Mouse (Mus musculus): ENCODE measurements at regions not wholly inside any gene's neighbourhood (a gene's known extent, or its start where the extent isn't known, plus 50 kb on each side); places are given as distances from the start of the nearest gene placed in this dataset.

- Histone ChIP-seq H3ac (ENCODE audit: control insufficient read depth, insufficient read length) (no peak overlapping the region), H3K36me3 (ENCODE audit: control insufficient read depth, insufficient read depth) (no peaks in the 10 kb centered on the region), H3K79me2 (ENCODE audit: control insufficient read depth, insufficient read depth) (no peaks in the 10 kb centered on the region), H3K27me3 (ENCODE audit: control insufficient read depth, insufficient read depth, insufficient read length) (no peaks in the 10 kb centered on the region), H3K4me2 (ENCODE audit: low read depth) (no peak overlapping the region), H3K4me3 (no peak overlapping the region)
- TF ChIP-seq MYOG (IDR thresholded peaks at IDR 0.05; ENCODE audit: control insufficient read depth in 1 of 3, insufficient read depth in 1 of 3, insufficient read length in 2 of 3, low read depth in 2 of 3) (no peak), MYOD1 (IDR thresholded peaks at IDR 0.05; ENCODE audit: control insufficient read depth in 1 of 3, insufficient read length in 2 of 3, low read depth in 2 of 3) (no peak)
Measured at GRCm38 (mm10) chr13:16453234-16453633, 441.6 kb downstream of the Inhba start.

DNA sequence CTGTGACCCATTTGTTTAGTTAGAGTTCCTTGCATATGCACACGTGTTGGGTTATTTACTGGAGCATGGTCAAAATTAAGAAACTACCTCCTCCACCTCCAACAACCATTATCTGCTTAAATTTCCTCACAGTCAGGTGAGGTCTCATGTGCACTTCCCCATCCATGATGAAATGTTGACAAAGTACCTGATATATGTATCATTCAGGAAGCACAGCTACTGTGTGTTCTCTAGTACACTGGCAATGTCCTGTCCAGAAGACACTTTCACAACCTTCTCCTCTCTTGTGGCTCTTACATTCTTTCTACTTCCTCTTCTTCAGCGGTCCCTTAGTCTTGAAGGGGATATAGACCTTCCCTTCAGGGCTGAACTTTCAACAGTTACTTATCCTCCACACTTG is 448.1 kb downstream of the Inhba start:
- H3K27me3 ChIP-seq (ENCODE audit: control insufficient read depth, insufficient read depth, insufficient read length): no peaks in the 10 kb centered on the region
- TF ChIP-seq TCF3 (IDR thresholded peaks at IDR 0.05; ENCODE audit: insufficient read length, low read depth): no peak
- no peak for TF ChIP-seq TCF12 (IDR thresholded peaks at IDR 0.05; ENCODE audit: insufficient read depth, poor library complexity, severe bottlenecking)
- no peak for TF ChIP-seq SRF (IDR thresholded peaks at IDR 0.05; ENCODE audit: control insufficient read depth, insufficient read length, low read depth)
- TF ChIP-seq MYOG (IDR thresholded peaks at IDR 0.05; ENCODE audit: control insufficient read depth in 1 of 3, insufficient read depth in 1 of 3, insufficient read length in 2 of 3, low read depth in 2 of 3): no peak
- TF ChIP-seq USF1 (IDR thresholded peaks at IDR 0.05; ENCODE audit: low read depth): no peak
- TF ChIP-seq POLR2A (IDR thresholded peaks at IDR 0.05; ENCODE audit: insufficient read length, low read depth): no peak
- TF ChIP-seq E2F4 (IDR thresholded peaks at IDR 0.05; ENCODE audit: insufficient read depth): no peak
- no peak for TF ChIP-seq CEBPB (IDR thresholded peaks at IDR 0.05; ENCODE audit: insufficient read depth, poor library complexity, severe bottlenecking)
- TF ChIP-seq REST (IDR thresholded peaks at IDR 0.05; ENCODE audit: insufficient read depth, insufficient read length): no peak
- no peak for TF ChIP-seq MYOD1 (IDR thresholded peaks at IDR 0.05; ENCODE audit: control insufficient read depth in 1 of 3, insufficient read length in 2 of 3, low read depth in 2 of 3)
- no peaks in the 10 kb centered on the region for H3K36me3 ChIP-seq (ENCODE audit: control insufficient read depth, insufficient read depth)
- H3K79me2 ChIP-seq (ENCODE audit: control insufficient read depth, insufficient read depth): no peaks in the 10 kb centered on the region
- no peak overlapping the region for H3K4me2 ChIP-seq (ENCODE audit: low read depth)
- no peak overlapping the region for H3K4me3 ChIP-seq
- H3ac ChIP-seq (ENCODE audit: control insufficient read depth, insufficient read length): no peak overlapping the region

DNA sequence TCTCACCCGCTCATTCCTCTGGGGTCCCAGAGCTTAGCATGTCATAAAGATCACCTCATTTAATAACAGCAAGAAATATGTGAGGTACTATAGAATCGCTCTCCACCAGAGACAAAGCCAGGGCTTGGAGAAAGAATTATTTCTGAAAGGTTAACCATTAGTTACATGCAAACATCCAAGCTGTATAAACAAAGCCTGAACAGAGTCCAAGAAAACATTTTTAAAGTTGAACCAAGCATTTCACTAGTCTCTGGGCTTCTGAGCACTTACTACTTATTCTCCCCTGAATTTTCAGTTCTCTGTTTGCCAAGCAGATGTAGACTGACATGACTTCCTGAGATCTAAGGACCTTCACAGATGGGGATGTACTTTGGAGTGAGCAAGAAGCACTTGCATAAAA is 450.0 kb downstream of the Inhba start:
- no peaks in the 10 kb centered on the region for H3K36me3 ChIP-seq (ENCODE audit: control insufficient read depth, insufficient read depth)
- no peak overlapping the region for H3K4me3 ChIP-seq
- no peak for TF ChIP-seq CEBPB (IDR thresholded peaks at IDR 0.05; ENCODE audit: insufficient read depth, poor library complexity, severe bottlenecking)
- no peaks in the 10 kb centered on the region for H3K79me2 ChIP-seq (ENCODE audit: control insufficient read depth, insufficient read depth)
- H3ac ChIP-seq (ENCODE audit: control insufficient read depth, insufficient read length): no peak overlapping the region
- H3K4me2 ChIP-seq (ENCODE audit: low read depth): no peak overlapping the region
- H3K27me3 ChIP-seq (ENCODE audit: control insufficient read depth, insufficient read depth, insufficient read length): no peaks in the 10 kb centered on the region

GRCm38 (mm10) chr13:16464823-16465222 is 453.2 kb downstream of the Inhba start:
- Histone ChIP-seq H3K36me3 (ENCODE audit: control insufficient read depth, insufficient read depth) (no peaks in the 10 kb centered on the region), H3ac (ENCODE audit: control insufficient read depth, insufficient read length) (no peak overlapping the region), H3K4me3 (no peak overlapping the region), H3K79me2 (ENCODE audit: control insufficient read depth, insufficient read depth) (no peaks in the 10 kb centered on the region), H3K4me2 (ENCODE audit: low read depth) (no peak overlapping the region), H3K27me3 (ENCODE audit: control insufficient read depth, insufficient read depth, insufficient read length) (no peaks in the 10 kb centered on the region)
- no peak for TF ChIP-seq MYOG (IDR thresholded peaks at IDR 0.05; ENCODE audit: control insufficient read depth in 1 of 3, insufficient read depth in 1 of 3, insufficient read length in 2 of 3, low read depth in 2 of 3)
- no peak for TF ChIP-seq REST (IDR thresholded peaks at IDR 0.05; ENCODE audit: insufficient read depth, insufficient read length)
- TF ChIP-seq SRF (IDR thresholded peaks at IDR 0.05; ENCODE audit: control insufficient read depth, insufficient read length, low read depth): no peak
- no peak for TF ChIP-seq CEBPB (IDR thresholded peaks at IDR 0.05; ENCODE audit: insufficient read depth, poor library complexity, severe bottlenecking)
- no peak for TF ChIP-seq TCF12 (IDR thresholded peaks at IDR 0.05; ENCODE audit: insufficient read depth, poor library complexity, severe bottlenecking)
- no peak for TF ChIP-seq MYOD1 (IDR thresholded peaks at IDR 0.05; ENCODE audit: control insufficient read depth in 1 of 3, insufficient read length in 2 of 3, low read depth in 2 of 3)
- no peak for TF ChIP-seq POLR2AphosphoS2 (IDR thresholded peaks at IDR 0.05; ENCODE audit: insufficient read length, low read depth)
- no peak for TF ChIP-seq TCF3 (IDR thresholded peaks at IDR 0.05; ENCODE audit: insufficient read length, low read depth)
- no peak for TF ChIP-seq E2F4 (IDR thresholded peaks at IDR 0.05; ENCODE audit: insufficient read depth)
- no peak for TF ChIP-seq MAX (IDR thresholded peaks at IDR 0.05; ENCODE audit: low read depth)

DNA sequence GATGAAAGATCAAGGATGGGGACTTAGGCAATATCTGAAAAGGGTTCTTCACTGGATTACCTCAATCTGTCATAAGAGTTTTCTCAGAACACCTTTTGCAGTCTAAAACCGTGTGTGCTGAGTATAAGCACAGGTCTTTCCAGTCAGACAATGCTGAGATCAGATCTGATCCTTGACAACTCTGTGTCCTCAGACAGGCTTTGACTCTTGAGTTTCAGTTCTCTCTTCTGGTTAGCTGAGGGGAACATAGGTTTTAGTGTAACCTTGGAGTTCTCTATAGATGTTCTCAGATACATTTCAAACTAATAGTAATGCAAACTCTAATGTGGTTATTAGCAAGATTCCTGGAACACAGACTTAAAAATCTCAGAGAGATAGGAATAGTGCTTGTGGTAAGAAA is 453.7 kb downstream of the Inhba start:
- Histone ChIP-seq H3ac (ENCODE audit: control insufficient read depth, insufficient read length) (no peak overlapping the region), H3K27me3 (ENCODE audit: control insufficient read depth, insufficient read depth, insufficient read length) (no peaks in the 10 kb centered on the region), H3K36me3 (ENCODE audit: control insufficient read depth, insufficient read depth) (no peaks in the 10 kb centered on the region), H3K4me2 (ENCODE audit: low read depth) (no peak overlapping the region), H3K79me2 (ENCODE audit: control insufficient read depth, insufficient read depth) (no peaks in the 10 kb centered on the region), H3K4me3 (no peak overlapping the region)
- TF ChIP-seq MYOD1 (IDR thresholded peaks at IDR 0.05; ENCODE audit: control insufficient read depth in 1 of 3, insufficient read length in 2 of 3, low read depth in 2 of 3) (no peak), MYOG (IDR thresholded peaks at IDR 0.05; ENCODE audit: control insufficient read depth in 1 of 3, insufficient read depth in 1 of 3, insufficient read length in 2 of 3, low read depth in 2 of 3) (no peak), REST (IDR thresholded peaks at IDR 0.05; ENCODE audit: insufficient read depth, insufficient read length) (no peak), CEBPB (IDR thresholded peaks at IDR 0.05; ENCODE audit: insufficient read depth, poor library complexity, severe bottlenecking) (no peak), POLR2AphosphoS2 (IDR thresholded peaks at IDR 0.05; ENCODE audit: insufficient read length, low read depth) (no peak), POLR2A (IDR thresholded peaks at IDR 0.05; ENCODE audit: insufficient read length, low read depth) (no peak)
